Mouse (Mus musculus) myocyte (in vitro differentiated cells): ENCODE data around the gene Dlg2.

ENCODE experiments used
- CEBPB ChIP-seq: IDR thresholded peaks from 2 replicates; pipeline ENCODE4 v1.6.1; 2011; ENCODE audit warnings: mild to moderate bottlenecking, moderate library complexity; ENCODE audit not compliant: poor library complexity, insufficient read depth, severe bottlenecking
- E2F4 ChIP-seq: IDR thresholded peaks from one replicate; pipeline ENCODE4 v1.6.1; 2011; ENCODE audit warnings: mild to moderate bottlenecking, control low read depth, moderate library complexity; ENCODE audit not compliant: insufficient read depth
- MAX ChIP-seq: IDR thresholded peaks from one replicate; pipeline ENCODE4 v1.6.1; 2011; ENCODE audit warnings: low read depth, mild to moderate bottlenecking, control low read depth
- MYOD1 ChIP-seq, 3 experiments: IDR thresholded peaks; one replicate each; pipeline ENCODE4 v1.6.1; 2011; ENCODE audit warnings: control low read depth in 2 of 3, low read depth in 2 of 3, mild to moderate bottlenecking in 2 of 3, moderate library complexity in 1 of 3; ENCODE audit not compliant: insufficient read length in 2 of 3, control insufficient read depth in 1 of 3
- MYOG ChIP-seq, 3 experiments: IDR thresholded peaks; one replicate each; pipeline ENCODE4 v1.6.1; 2011; ENCODE audit warnings: control low read depth in 2 of 3, low read depth in 2 of 3, mild to moderate bottlenecking in 2 of 3; ENCODE audit not compliant: insufficient read length in 2 of 3, control insufficient read depth in 1 of 3, insufficient read depth in 1 of 3
- POLR2A ChIP-seq: IDR thresholded peaks from one replicate; pipeline ENCODE4 v1.6.1; 2011; ENCODE audit warnings: low read depth, mild to moderate bottlenecking, control low read depth, moderate library complexity; ENCODE audit not compliant: insufficient read length
- POLR2AphosphoS2 ChIP-seq: IDR thresholded peaks from one replicate; pipeline ENCODE4 v1.6.1; 2011; ENCODE audit warnings: low read depth, control low read depth; ENCODE audit not compliant: insufficient read length
- REST ChIP-seq: IDR thresholded peaks from one replicate; pipeline ENCODE4 v1.6.1; 2011; ENCODE audit warnings: mild to moderate bottlenecking, control low read depth, moderate library complexity; ENCODE audit not compliant: insufficient read depth, insufficient read length
- SRF ChIP-seq: IDR thresholded peaks from one replicate; pipeline ENCODE4 v1.6.1; 2011; ENCODE audit warnings: low read depth; ENCODE audit not compliant: control insufficient read depth, insufficient read length
- TCF12 ChIP-seq: IDR thresholded peaks from one replicate; pipeline ENCODE4 v1.6.1; 2011; ENCODE audit warnings: mild to moderate bottlenecking, control low read depth; ENCODE audit not compliant: poor library complexity, insufficient read depth, severe bottlenecking
- TCF3 ChIP-seq: IDR thresholded peaks from one replicate; pipeline ENCODE4 v1.6.1; 2011; ENCODE audit warnings: low read depth, control low read depth; ENCODE audit not compliant: insufficient read length
- USF1 ChIP-seq: IDR thresholded peaks from one replicate; pipeline ENCODE4 v1.6.1; 2011; ENCODE audit warnings: low read depth, mild to moderate bottlenecking, control low read depth, moderate library complexity

GRCm38 (mm10) chr7:92367111-92367510 is 1890.6 kb downstream of the Dlg2 start:
- TF ChIP-seq E2F4 (no peak), MAX (no peak), POLR2A (no peak), SRF (no peak), POLR2AphosphoS2 (no peak), MYOG (IDR thresholded peaks at IDR 0.05; ENCODE audit: control insufficient read depth in 1 of 3, insufficient read depth in 1 of 3, insufficient read length in 2 of 3, low read depth in 2 of 3) (no peak), CEBPB (no peak), USF1 (no peak), TCF12 (no peak), MYOD1 (IDR thresholded peaks at IDR 0.05; ENCODE audit: control insufficient read depth in 1 of 3, insufficient read length in 2 of 3, low read depth in 2 of 3) (no peak), REST (no peak), TCF3 (no peak)
